Mouse (Mus musculus) bone marrow macrophage, adult 2 months (primary cell): Measurements from ENCODE around the gene Cideb. TPM values are rescaled to one million over a fixed set of nuclear protein-coding genes. Genes with fewer than 3 reads are reported as not detected.
"Not testable (repeated sequence)": the region's sequence is repeated elsewhere in the genome, so short reads cannot be mapped to it uniquely, and the experiment has no call there.

Source experiments
- H3K27ac ChIP-seq: 2 replicates; pipeline ENCODE4 v1.5.1; 2012; ENCODE audit warnings: low read depth, low read length; ENCODE audit not compliant: insufficient read depth
- H3K4me1 ChIP-seq: 2 replicates; pipeline ENCODE4 v1.6.1; 2012; ENCODE audit warnings: low read length; ENCODE audit not compliant: control insufficient read depth, insufficient read depth
- H3K4me3 ChIP-seq: 2 replicates; pipeline ENCODE4 v1.5.1; 2012; ENCODE audit warnings: mild to moderate bottlenecking, low read length, moderate library complexity; ENCODE audit not compliant: insufficient read depth
- CTCF ChIP-seq: IDR thresholded peaks from 2 replicates; pipeline ENCODE4 v1.5.1; 2012; ENCODE audit warnings: low read depth, mild to moderate bottlenecking, low read length, moderate library complexity
- POLR2A ChIP-seq: IDR thresholded peaks from 2 replicates; pipeline ENCODE4 v1.6.1; 2012; ENCODE audit warnings: mild to moderate bottlenecking, low read depth, low read length, borderline replicate concordance
- polyA plus RNA-seq: library from polyadenylated mRNA; stranded (reverse); fragments of >200 nt; gene quantifications from 2 replicates; pipeline ENCODE4 v1.2.4, GENCODE M21; 2012; ENCODE audit not compliant: missing spikeins, insufficient read depth, insufficient read length

Gene Cideb
- polyA plus RNA-seq, 1 experiment = not detected

GRCm38 (mm10) chr14:55767519-55768414, 9.5 kb upstream of the Cideb start:
- Histone ChIP-seq H3K4me1 (peaks cover 37% of the 10 kb centered on the region), H3K4me3 (peak overlapping the region; percentile 38), H3K27ac (no peak overlapping the region)
- no peak for TF ChIP-seq POLR2A
- no peak; the same call in 1 of the 2 replicates for TF ChIP-seq CTCF

GRCm38 (mm10) chr14:55765696-55766095, 7.4 kb upstream of the Cideb start, which contains the start of gene Ltb4r1:
Gene Ltb4r1, plus strand, starts transcription at chr14:55765962.
- Histone ChIP-seq H3K4me3 (no peak within 1 kb of the TSS), H3K4me1 (peaks cover 41% of the 10 kb centered on the region), H3K27ac (no peak within 1 kb of the TSS)
- TF ChIP-seq CTCF = no peak
- no peak for TF ChIP-seq POLR2A

GRCm38 (mm10) chr14:55763166-55763565, 4.9 kb upstream of the Cideb start:
- Histone ChIP-seq H3K4me3 (no peak overlapping the region; the same call in 1 of the 2 replicates), H3K4me1 (peaks cover 34% of the 10 kb centered on the region), H3K27ac (peak overlapping the region; percentile 93)
- no peak for TF ChIP-seq POLR2A
- no peak for TF ChIP-seq CTCF

- H3K4me3 ChIP-seq = no peak overlapping the region
- TF ChIP-seq POLR2A = no peak
- TF ChIP-seq CTCF = no peak
- peaks cover 32% of the 10 kb centered on the region for H3K4me1 ChIP-seq
- peak overlapping the region; percentile 93; the same call in 1 of the 2 replicates for H3K27ac ChIP-seq
Observed at GRCm38 (mm10) chr14:55762001-55762821, 4.0 kb upstream of the Cideb start.

GRCm38 (mm10) chr14:55761163-55761562, 2.9 kb upstream of the Cideb start, which contains the start of gene Ltb4r2:
Gene Ltb4r2, plus strand, starts transcription at chr14:55761428.
- Histone ChIP-seq H3K4me1 (peaks cover 32% of the 10 kb centered on the region), H3K27ac (no peak within 1 kb of the TSS), H3K4me3 (no peak within 1 kb of the TSS)
- no peak for TF ChIP-seq POLR2A
- TF ChIP-seq CTCF = no peak

GRCm38 (mm10) chr14:55760156-55760555, 1.9 kb upstream of the Cideb start:
- peak; percentile 40 for TF ChIP-seq CTCF
- H3K27ac ChIP-seq = not testable (repeated sequence)
- Histone ChIP-seq H3K4me3 (0 out of 2 replicates have a peak overlapping the region, but pooled peaks have one; percentile 2), H3K4me1 (peaks cover 32% of the 10 kb centered on the region)

GRCm38 (mm10) chr14:55757566-55757965, 692 bp downstream of the Cideb start:
- H3K4me1 ChIP-seq = peaks cover 10% of the 10 kb centered on the region
- no peak overlapping the region for H3K27ac ChIP-seq
- no peak overlapping the region for H3K4me3 ChIP-seq
- TF ChIP-seq POLR2A (no peak), CTCF (no peak)

GRCm38 (mm10) chr14:55747051-55747847, 11.0 kb downstream of the Cideb start:
- TF ChIP-seq POLR2A (no peak), CTCF (no peak)
- Histone ChIP-seq H3K4me1 (peaks cover 17% of the 10 kb centered on the region), H3K27ac (no peak overlapping the region), H3K4me3 (peak overlapping the region; percentile 83)

GRCm38 (mm10) chr14:55745861-55746237, 12.4 kb downstream of the Cideb start:
- peak overlapping the region; percentile 40 for H3K27ac ChIP-seq
- H3K4me3 ChIP-seq = peak overlapping the region; percentile 83
- H3K4me1 ChIP-seq = peaks cover 17% of the 10 kb centered on the region
- TF ChIP-seq POLR2A = no peak
- no peak for TF ChIP-seq CTCF
